Mouse (Mus musculus) liver, adult 2 months (tissue): ENCODE measurements at regions not wholly inside any gene's neighbourhood (a gene's known extent, or its start where the extent isn't known, plus 50 kb on each side); places are given as distances from the start of the nearest gene placed in this dataset.

ENCODE experiments used
- DNase-seq: peaks from one replicate; pipeline ENCODE4 v3.0.0-alpha.2; 2011; ENCODE audit warnings: low read depth, low spot score; ENCODE audit errors: extremely low read depth
- H3K27ac ChIP-seq: fragments of 200-500 bp; replicated peaks from 2 replicates; pipeline ENCODE4 v1.5.1; 2012; ENCODE audit warnings: low read depth, mild to moderate bottlenecking, control low read depth, inconsistent platforms, low read length; ENCODE audit not compliant: insufficient read depth
- H3K27me3 ChIP-seq: fragments of 200-500 bp; 2 replicates; pipeline ENCODE4 v1.6.1; 2012; ENCODE audit warnings: mild to moderate bottlenecking, moderate library complexity, low read length, inconsistent platforms; ENCODE audit not compliant: control insufficient read depth, insufficient read depth
- H3K36me3 ChIP-seq: fragments of 200-500 bp; 2 replicates; pipeline ENCODE4 v1.6.1; 2012; ENCODE audit warnings: low read length, inconsistent platforms; ENCODE audit not compliant: control insufficient read depth, insufficient read depth
- H3K4me1 ChIP-seq: fragments of 200-500 bp; 2 replicates; pipeline ENCODE4 v1.6.1; 2011; ENCODE audit warnings: low read length; ENCODE audit not compliant: control insufficient read depth, insufficient read depth
- H3K4me3 ChIP-seq: fragments of 200-500 bp; 2 replicates; pipeline ENCODE4 v1.5.1; 2011; ENCODE audit warnings: low read depth, mild to moderate bottlenecking, control low read depth, low read length, moderate library complexity; ENCODE audit not compliant: insufficient read depth
- H3K79me2 ChIP-seq: fragments of 200-500 bp; 2 replicates; pipeline ENCODE4 v1.6.1; 2012; ENCODE audit warnings: inconsistent platforms, mild to moderate bottlenecking, low read length, moderate library complexity; ENCODE audit not compliant: control insufficient read depth, insufficient read depth
- H3K9ac ChIP-seq: fragments of 200-500 bp; 2 replicates; pipeline ENCODE4 v1.6.1; 2012; ENCODE audit warnings: low read depth, mild to moderate bottlenecking, control low read depth, inconsistent platforms, low read length
- CTCF ChIP-seq: fragments of 200-500 bp; IDR thresholded peaks from 2 replicates; pipeline ENCODE4 v1.5.1; 2011; ENCODE audit warnings: low read depth, low read length, control low read depth
- POLR2A ChIP-seq: fragments of 200-500 bp; IDR thresholded peaks from 2 replicates; pipeline ENCODE4 v1.6.1; 2011; ENCODE audit warnings: low read length, control low read depth; ENCODE audit not compliant: insufficient read depth; ENCODE audit errors: extremely low read depth
- WGBS: fragments of 180-500 bp; shearing (Covaris S2); methylation state at CpG from one replicate; pipeline ENCODE4 v1.1.7; 2018; 5-methylcytosine and 5-hydroxymethylcytosine counted together

DNA sequence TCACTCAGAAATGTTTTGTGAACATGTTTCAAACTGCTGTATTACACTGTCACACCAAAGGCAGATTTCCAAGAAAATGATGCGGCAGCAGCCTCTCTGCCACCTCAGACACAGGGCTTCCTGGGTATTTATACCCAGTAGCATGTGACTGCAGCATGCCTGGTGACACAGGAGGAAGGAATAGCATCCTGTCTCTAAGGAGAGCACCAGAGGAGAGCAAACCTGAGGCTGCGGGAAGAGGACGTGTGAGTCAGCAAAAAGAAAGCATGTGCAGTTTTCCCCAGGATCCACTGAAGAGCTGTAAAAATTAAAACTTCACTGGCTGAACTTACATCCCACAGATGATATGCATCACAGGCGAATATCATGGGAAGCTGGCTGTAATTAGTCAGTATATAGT lies 83.2 kb upstream of the Fbxl4 start:
- no peak overlapping the region for H3K4me3 ChIP-seq
- H3K27me3 ChIP-seq: no peaks in the 10 kb centered on the region
- TF ChIP-seq CTCF (no peak), POLR2A (no peak)
- no peaks in the 10 kb centered on the region for H3K79me2 ChIP-seq
- H3K36me3 ChIP-seq: no peaks in the 10 kb centered on the region
- no peaks in the 10 kb centered on the region for H3K4me1 ChIP-seq
- WGBS: 61% methylated on average over 4 of the region's 4 CpGs
- H3K9ac ChIP-seq: no peak overlapping the region
- no peak overlapping the region for H3K27ac ChIP-seq
- no peak for DNase-seq

- no peaks in the 10 kb centered on the region for H3K4me1 ChIP-seq
- no peaks in the 10 kb centered on the region for H3K79me2 ChIP-seq
- H3K36me3 ChIP-seq: no peaks in the 10 kb centered on the region
- H3K4me3 ChIP-seq: no peak overlapping the region
- H3K27ac ChIP-seq: no peak overlapping the region
- TF ChIP-seq POLR2A (no peak), CTCF (no peak)
- WGBS: 73% methylated on average over 4 of the region's 4 CpGs
- no peaks in the 10 kb centered on the region for H3K27me3 ChIP-seq
- no peak overlapping the region for H3K9ac ChIP-seq
- no peak for DNase-seq
These were observed 74.6 kb upstream of the Fbxl4 start for GRCm38 (mm10) chr4:22282536-22283323.

DNA sequence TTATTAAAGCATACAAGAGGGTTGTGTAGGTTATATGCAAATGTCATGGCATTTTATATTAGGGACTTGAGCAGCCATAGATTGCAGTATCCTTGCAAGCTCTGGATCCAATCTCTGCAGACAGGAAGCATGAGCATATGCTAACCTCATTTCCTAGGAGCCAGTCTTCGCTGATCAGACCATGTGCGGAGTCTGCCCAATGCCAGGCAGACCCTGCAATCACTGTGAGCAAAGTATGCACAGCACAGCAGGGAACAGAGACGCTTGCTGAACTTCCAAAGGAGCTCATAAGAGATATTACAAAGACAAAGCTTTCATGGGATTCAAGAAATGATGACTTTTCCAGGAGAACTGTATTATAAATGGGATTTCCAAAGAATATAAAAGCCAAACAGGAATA lies 65.2 kb upstream of the Fbxl4 start:
- no peak overlapping the region for H3K27ac ChIP-seq
- no peaks in the 10 kb centered on the region for H3K79me2 ChIP-seq
- 73% methylated on average over 3 of the region's 3 CpGs for WGBS
- no peak for TF ChIP-seq POLR2A
- TF ChIP-seq CTCF: no peak
- no peak overlapping the region for H3K9ac ChIP-seq
- no peaks in the 10 kb centered on the region for H3K27me3 ChIP-seq
- no peaks in the 10 kb centered on the region for H3K36me3 ChIP-seq
- H3K4me3 ChIP-seq: no peak overlapping the region
- H3K4me1 ChIP-seq: no peaks in the 10 kb centered on the region
- DNase-seq: no peak

GRCm38 (mm10) chr4:22300206-22300605 lies 57.1 kb upstream of the Fbxl4 start:
- Histone ChIP-seq H3K36me3 (no peaks in the 10 kb centered on the region), H3K4me1 (no peaks in the 10 kb centered on the region), H3K27me3 (no peaks in the 10 kb centered on the region), H3K4me3 (no peak overlapping the region), H3K27ac (no peak overlapping the region), H3K9ac (no peak overlapping the region), H3K79me2 (no peaks in the 10 kb centered on the region)
- TF ChIP-seq POLR2A (no peak), CTCF (no peak)
- WGBS: 91% methylated on average over 7 of the region's 7 CpGs
- DNase-seq: no peak

DNA sequence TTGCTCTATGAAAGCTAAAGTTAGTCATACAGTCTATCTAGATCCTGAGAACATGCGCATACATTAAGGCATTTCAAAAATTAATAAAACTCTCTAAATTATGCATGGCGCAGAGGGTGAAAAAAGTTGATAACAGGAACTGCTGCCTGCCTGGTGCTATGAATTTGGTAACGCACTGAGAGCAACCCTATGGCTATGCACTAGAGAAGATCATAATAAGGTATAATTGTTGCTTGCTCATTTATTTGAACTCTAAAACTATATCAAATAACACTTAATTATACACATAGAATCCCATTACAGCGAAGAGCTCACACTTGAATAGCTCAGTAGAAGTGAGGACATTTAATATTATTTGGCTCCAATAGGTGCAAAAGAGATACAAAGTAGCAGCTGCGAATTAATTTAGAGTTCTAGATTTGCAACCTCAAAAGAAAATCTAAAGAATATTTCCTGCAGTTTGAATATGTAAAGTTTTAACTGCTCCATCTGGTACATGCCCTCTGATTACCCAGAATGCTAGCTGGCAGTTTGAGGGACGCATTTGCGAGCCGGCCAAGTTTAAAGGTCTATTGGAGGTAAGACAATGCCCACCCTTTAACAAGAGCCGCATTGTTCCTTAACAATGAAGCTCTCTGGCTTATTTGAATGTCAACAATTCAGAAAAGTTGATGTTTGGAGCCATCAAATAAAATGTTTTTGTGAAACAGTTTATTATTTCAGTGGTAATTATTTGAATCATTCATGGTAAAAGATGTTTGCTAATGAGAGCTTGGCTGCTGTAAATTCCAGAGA lies 56.0 kb upstream of the Fbxl4 start:
- no peaks in the 10 kb centered on the region for H3K4me1 ChIP-seq
- H3K79me2 ChIP-seq: no peaks in the 10 kb centered on the region
- no peak overlapping the region for H3K9ac ChIP-seq
- H3K27ac ChIP-seq: no peak overlapping the region
- no peaks in the 10 kb centered on the region for H3K27me3 ChIP-seq
- WGBS: 89% methylated on average over 9 of the region's 9 CpGs
- no peak for DNase-seq
- H3K36me3 ChIP-seq: no peaks in the 10 kb centered on the region
- H3K4me3 ChIP-seq: no peak overlapping the region
- TF ChIP-seq POLR2A: no peak
- no peak for TF ChIP-seq CTCF

GRCm38 (mm10) chr4:22301943-22302215 lies 55.5 kb upstream of the Fbxl4 start:
- Histone ChIP-seq H3K4me3 (no peak overlapping the region), H3K4me1 (no peaks in the 10 kb centered on the region), H3K9ac (no peak overlapping the region), H3K36me3 (no peaks in the 10 kb centered on the region), H3K27me3 (no peaks in the 10 kb centered on the region), H3K27ac (no peak overlapping the region), H3K79me2 (no peaks in the 10 kb centered on the region)
- TF ChIP-seq POLR2A (no peak), CTCF (no peak)
- DNase-seq: no peak
- WGBS: 76% methylated on average over 4 of the region's 4 CpGs
